Mouse (Mus musculus): Measurements from ENCODE around the gene Vmn1r82. TPM values are rescaled to one million over a fixed set of nuclear protein-coding genes. Genes with fewer than 3 reads are reported as not detected.

The Vmn1r82 gene
- total RNA-seq (2022): not detected

DNA sequence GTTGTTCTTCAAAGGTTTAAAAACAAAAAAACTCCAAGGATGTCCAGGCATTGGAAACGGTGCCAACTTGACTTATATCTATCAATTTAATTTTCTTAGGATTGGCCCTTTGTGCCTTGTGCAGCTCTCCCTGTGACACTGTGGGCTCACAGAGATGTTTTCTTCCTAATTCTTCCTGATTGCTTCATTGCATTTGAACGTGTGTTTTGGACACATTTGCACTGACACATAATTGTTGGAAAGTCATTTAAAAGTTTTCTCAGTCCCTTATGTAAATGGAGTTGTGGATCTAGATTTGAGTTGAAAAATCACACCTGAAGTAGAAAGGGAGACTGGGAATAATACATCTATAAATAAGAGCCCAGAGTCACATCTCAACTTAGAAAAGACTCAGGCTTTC is at the start of gene Vmn1r82:
TSS of gene Vmn1r82 (plus strand) at position 301 of the 400 bp plus-strand sequence.
- DNase-seq (ENCODE audit: low spot score): no peak

- DNase-seq (ENCODE audit: low spot score): no peak
Observed at GRCm38 (mm10) chr7:12268169-12268568, 32.1 kb upstream of the Vmn1r82 start, which contains the start of gene Vmn1r81. Gene Vmn1r81, minus strand, starts transcription at chr7:12268269.

DNA sequence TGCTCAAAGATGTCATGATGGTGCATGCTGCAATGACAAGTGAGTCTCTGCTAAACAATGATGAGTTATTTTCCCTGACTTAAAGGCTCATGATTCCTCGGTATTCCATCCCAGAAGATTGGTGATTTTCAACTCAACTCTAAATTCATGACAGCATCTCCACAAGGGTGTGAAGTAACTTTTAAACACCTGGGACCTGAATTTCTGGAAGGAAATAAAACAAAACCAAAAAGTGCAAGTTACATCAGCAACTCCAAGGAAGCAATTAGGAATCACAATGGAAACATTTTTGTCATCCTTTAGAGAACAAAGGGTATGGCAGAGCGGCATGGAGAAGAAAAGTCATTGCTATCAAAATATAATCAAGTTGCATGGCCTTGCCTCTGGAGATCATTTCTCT is 29.2 kb downstream of the Vmn1r82 start, which contains the start of gene Vmn1r83:
TSS of gene Vmn1r83 (minus strand) at position 101 of the 400 bp plus-strand sequence.
- no peak for DNase-seq (ENCODE audit: low spot score)

Other genes with a start within 250 kb of the Vmn1r82 start
- gene Vmn1r78, start 150.2 kb upstream of the Vmn1r82 start, total RNA-seq (2022): not detected
- not detected for gene Vmn1r79, start 129.2 kb upstream of the Vmn1r82 start, total RNA-seq (2022)
- gene Vmn1r80, start 111.1 kb upstream of the Vmn1r82 start, total RNA-seq (2022): not detected
- not detected for gene Vmn1r81, start 32.2 kb upstream of the Vmn1r82 start, total RNA-seq (2022)
- not detected for gene Vmn1r83, start 29.1 kb downstream of the Vmn1r82 start, total RNA-seq (2022)
- gene Vmn1r84, start 68.8 kb downstream of the Vmn1r82 start, total RNA-seq (2022): not detected
- 1 to 10 TPM; 2.3 to 2.8 (median 2.4) TPM for gene Zfp551, start 122.3 kb downstream of the Vmn1r82 start, total RNA-seq (2022)
- gene Zfp606, start 177.9 kb downstream of the Vmn1r82 start, total RNA-seq (2022): 1 to 10 TPM; 7.3 to 9.1 (median 8.0) TPM
- gene 2900092C05Rik, start 212.1 kb downstream of the Vmn1r82 start, total RNA-seq (2022): not detected

Measured in heart, adult 8-10 months (tissue).